10 mouse cellular contexts compared by ENCODE assay signal in the genomic region with DNA sequence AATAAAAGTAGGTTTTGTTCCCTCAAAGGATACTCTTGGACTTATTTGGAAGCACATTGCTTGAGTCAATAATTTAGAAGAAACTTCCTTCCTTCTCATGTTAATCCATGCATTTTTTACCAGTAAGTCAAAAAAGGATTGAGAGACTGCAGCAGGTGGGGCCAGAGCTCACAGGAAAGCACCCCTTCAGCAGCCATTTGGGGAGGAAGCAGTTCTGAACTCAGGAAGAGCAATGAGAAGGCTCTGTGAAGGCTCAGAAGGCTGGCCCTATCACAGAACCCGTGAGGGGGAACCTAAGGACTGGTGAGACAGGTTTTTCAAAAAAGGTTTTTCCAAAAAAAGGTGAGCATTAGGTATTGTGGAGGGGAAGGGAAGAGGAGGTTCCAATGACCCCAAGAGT.
"Had no signal": no experiment of that assay in that cellular context is flagged by ENCODE, and none has a peak within 500 bp of the region (broad histone marks: within the 10 kb centered on the region; RNA-seq: fewer than 3 reads in every experiment).

No protein-coding gene starts in this region.

- DNase-seq: liver, embryonic 13.5 days; liver, postnatal 0 days; lung, adult 2 months; lung, postnatal 14 days; lung, postnatal 36 days; retina, postnatal 1 day; right cerebral cortex, adult 18-20 months; right cerebral cortex, postnatal 25 days; right cerebral cortex, postnatal 4 days; spleen, adult 18-20 months had no signal
